Mouse (Mus musculus): ENCODE data around the gene Olfr572. TPM values are rescaled to one million over a fixed set of nuclear protein-coding genes. Genes with fewer than 3 reads are reported as not detected.

The Olfr572 gene
- not detected in 2 replicates for total RNA-seq (2017)

GRCm38 (mm10) chr7:102924109-102924508 lies at the start of gene Olfr572:
Gene Olfr572 (plus strand): TSS chr7:102924409.
- ATAC-seq (replicated peaks in 1 of 2; ENCODE audit: insufficient read depth in 1 of 2, low FRiP score in 2 of 2, low TSS enrichment in 1 of 2, low read depth in 1 of 2, poor library complexity in 2 of 2, severe bottlenecking in 2 of 2) = no peak

GRCm38 (mm10) chr7:102876822-102877221 lies 47.4 kb upstream of the Olfr572 start, which contains the start of gene Olfr568:
Gene Olfr568 (plus strand): TSS chr7:102877122.
- ATAC-seq (replicated peaks in 1 of 2; ENCODE audit: insufficient read depth in 1 of 2, low FRiP score in 2 of 2, low TSS enrichment in 1 of 2, low read depth in 1 of 2, poor library complexity in 2 of 2, severe bottlenecking in 2 of 2) = no peak

- no peak for ATAC-seq (replicated peaks in 1 of 2; ENCODE audit: insufficient read depth in 1 of 2, low FRiP score in 2 of 2, low TSS enrichment in 1 of 2, low read depth in 1 of 2, poor library complexity in 2 of 2, severe bottlenecking in 2 of 2)
Measured at GRCm38 (mm10) chr7:102890782-102891181, 33.4 kb upstream of the Olfr572 start, which contains the start of gene Olfr569. Gene Olfr569 (minus strand): TSS chr7:102890882.

- ATAC-seq (replicated peaks in 1 of 2; ENCODE audit: insufficient read depth in 1 of 2, low FRiP score in 2 of 2, low TSS enrichment in 1 of 2, low read depth in 1 of 2, poor library complexity in 2 of 2, severe bottlenecking in 2 of 2) = no peak
Measured at GRCm38 (mm10) chr7:102915261-102915660, 8.9 kb upstream of the Olfr572 start.

- ATAC-seq (replicated peaks in 1 of 2; ENCODE audit: insufficient read depth in 1 of 2, low FRiP score in 2 of 2, low TSS enrichment in 1 of 2, low read depth in 1 of 2, poor library complexity in 2 of 2, severe bottlenecking in 2 of 2) = no peak
Measured at GRCm38 (mm10) chr7:102916405-102916804, 7.8 kb upstream of the Olfr572 start.

GRCm38 (mm10) chr7:102917032-102917875 lies 7.0 kb upstream of the Olfr572 start, which contains the start of gene Olfr571:
Gene Olfr571 (minus strand): TSS chr7:102917536.
- no peak for ATAC-seq (replicated peaks in 1 of 2; ENCODE audit: insufficient read depth in 1 of 2, low FRiP score in 2 of 2, low TSS enrichment in 1 of 2, low read depth in 1 of 2, poor library complexity in 2 of 2, severe bottlenecking in 2 of 2)

- peak; percentile 62 to 78 for ATAC-seq (replicated peaks in 1 of 2; ENCODE audit: insufficient read depth in 1 of 2, low FRiP score in 2 of 2, low TSS enrichment in 1 of 2, low read depth in 1 of 2, poor library complexity in 2 of 2, severe bottlenecking in 2 of 2)
Measured at GRCm38 (mm10) chr7:102919632-102920031, 4.6 kb upstream of the Olfr572 start.

- no peak for ATAC-seq (replicated peaks in 1 of 2; ENCODE audit: insufficient read depth in 1 of 2, low FRiP score in 2 of 2, low TSS enrichment in 1 of 2, low read depth in 1 of 2, poor library complexity in 2 of 2, severe bottlenecking in 2 of 2)
Measured at GRCm38 (mm10) chr7:102927105-102927504, 2.9 kb downstream of the Olfr572 start.

GRCm38 (mm10) chr7:102942475-102942874 lies 18.3 kb downstream of the Olfr572 start, which contains the start of gene Olfr573-ps1:
Gene Olfr573-ps1 (minus strand): TSS chr7:102942575.
- ATAC-seq (replicated peaks in 1 of 2; ENCODE audit: insufficient read depth in 1 of 2, low FRiP score in 2 of 2, low TSS enrichment in 1 of 2, low read depth in 1 of 2, poor library complexity in 2 of 2, severe bottlenecking in 2 of 2) = no peak

GRCm38 (mm10) chr7:102943417-102943816 lies 19.2 kb downstream of the Olfr572 start:
- ATAC-seq (replicated peaks in 1 of 2; ENCODE audit: insufficient read depth in 1 of 2, low FRiP score in 2 of 2, low TSS enrichment in 1 of 2, low read depth in 1 of 2, poor library complexity in 2 of 2, severe bottlenecking in 2 of 2) = no peak

GRCm38 (mm10) chr7:102948167-102948566 lies 24.0 kb downstream of the Olfr572 start, which contains the start of gene Olfr574:
Gene Olfr574 (plus strand): TSS chr7:102948467.
- no peak for ATAC-seq (replicated peaks in 1 of 2; ENCODE audit: insufficient read depth in 1 of 2, low FRiP score in 2 of 2, low TSS enrichment in 1 of 2, low read depth in 1 of 2, poor library complexity in 2 of 2, severe bottlenecking in 2 of 2)

GRCm38 (mm10) chr7:102950732-102951131 lies 26.5 kb downstream of the Olfr572 start:
- no peak for ATAC-seq (replicated peaks in 1 of 2; ENCODE audit: insufficient read depth in 1 of 2, low FRiP score in 2 of 2, low TSS enrichment in 1 of 2, low read depth in 1 of 2, poor library complexity in 2 of 2, severe bottlenecking in 2 of 2)

GRCm38 (mm10) chr7:102958137-102958536 lies 33.9 kb downstream of the Olfr572 start:
- no peak for ATAC-seq (replicated peaks in 1 of 2; ENCODE audit: insufficient read depth in 1 of 2, low FRiP score in 2 of 2, low TSS enrichment in 1 of 2, low read depth in 1 of 2, poor library complexity in 2 of 2, severe bottlenecking in 2 of 2)

- ATAC-seq (replicated peaks in 1 of 2; ENCODE audit: insufficient read depth in 1 of 2, low FRiP score in 2 of 2, low TSS enrichment in 1 of 2, low read depth in 1 of 2, poor library complexity in 2 of 2, severe bottlenecking in 2 of 2) = no peak
Measured at GRCm38 (mm10) chr7:102958593-102958992, 34.4 kb downstream of the Olfr572 start, which contains the start of gene Olfr575. Gene Olfr575 (minus strand): TSS chr7:102958775.

GRCm38 (mm10) chr7:102962360-102962759 lies 38.2 kb downstream of the Olfr572 start, which contains the start of gene Olfr576:
Gene Olfr576 (plus strand): TSS chr7:102962660.
- no peak for ATAC-seq (replicated peaks in 1 of 2; ENCODE audit: insufficient read depth in 1 of 2, low FRiP score in 2 of 2, low TSS enrichment in 1 of 2, low read depth in 1 of 2, poor library complexity in 2 of 2, severe bottlenecking in 2 of 2)

- ATAC-seq (replicated peaks in 1 of 2; ENCODE audit: insufficient read depth in 1 of 2, low FRiP score in 2 of 2, low TSS enrichment in 1 of 2, low read depth in 1 of 2, poor library complexity in 2 of 2, severe bottlenecking in 2 of 2) = no peak
Measured at GRCm38 (mm10) chr7:102974399-102974798, 50.2 kb downstream of the Olfr572 start.

GRCm38 (mm10) chr7:102975843-102976242 lies 51.6 kb downstream of the Olfr572 start, which contains the start of gene Olfr577:
Gene Olfr577 (minus strand): TSS chr7:102975943.
- ATAC-seq (replicated peaks in 1 of 2; ENCODE audit: insufficient read depth in 1 of 2, low FRiP score in 2 of 2, low TSS enrichment in 1 of 2, low read depth in 1 of 2, poor library complexity in 2 of 2, severe bottlenecking in 2 of 2) = no peak
